In the genomic region with DNA sequence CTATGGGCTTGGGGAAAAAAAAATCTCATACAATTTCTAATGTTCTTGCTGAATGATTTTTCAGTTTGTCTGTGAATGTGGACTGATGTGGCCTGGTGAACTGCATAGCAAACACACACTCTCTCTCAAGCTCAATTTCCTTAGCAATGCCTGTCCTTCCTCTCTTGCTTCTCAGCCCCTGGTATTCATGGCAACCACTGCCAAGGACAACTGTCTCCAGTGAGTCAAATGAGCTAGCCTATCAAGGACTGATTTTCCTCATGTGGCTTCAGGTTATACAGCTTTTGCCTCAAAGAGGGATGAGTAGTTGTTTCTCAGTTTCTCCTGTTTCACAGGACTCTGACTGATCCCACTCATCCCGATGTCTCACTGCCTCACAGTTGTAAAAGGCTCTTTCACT, we compare ENCODE assay signal across 31 mouse cellular contexts. TPM values are rescaled to one million over a fixed set of nuclear protein-coding genes. Genes with fewer than 3 reads are reported as not detected.
DNase-seq lines count a peak whose midpoint lies in the region; ATAC-seq lines count a peak whose summit lies in the region.
"Had no signal": no experiment of that assay in that cellular context is flagged by ENCODE, and none has a peak within 500 bp of the region (broad histone marks: within the 10 kb centered on the region; RNA-seq: fewer than 3 reads in every experiment).

No protein-coding gene starts in this region.

- no peaks in the 10 kb centered on the region for H3K9me3 ChIP-seq in midbrain, embryonic 15.5 days
- H3K9me3 ChIP-seq: heart, embryonic 13.5 days; hindbrain, embryonic 10.5 days; hindbrain, embryonic 15.5 days; kidney, embryonic 15.5 days; limb, embryonic 12.5 days; neural tube, embryonic 12.5 days had no signal

- H3K27ac ChIP-seq in midbrain, embryonic 15.5 days = no peak overlapping the region
- H3K27ac ChIP-seq: gastrocnemius, adult 2 months; heart, adult 2 months; heart, embryonic 13.5 days; hindbrain, embryonic 10.5 days; hindbrain, embryonic 15.5 days; kidney, embryonic 15.5 days; limb, embryonic 12.5 days; neural tube, embryonic 12.5 days; stomach, postnatal 0 days had no signal

- peak; percentile 56 to 82 for DNase-seq in adrenal gland, adult (ENCODE audit: inconsistent age in 2 of 2, low spot score in 1 of 2)
- DNase-seq in adrenal gland, postnatal 14 days = peak; percentile 74
- peak; percentile 29 for DNase-seq in brain, adult 2 months (ENCODE audit: low read depth, low spot score)
- no peak for DNase-seq in embryo, embryonic 10 days (ENCODE audit: low spot score)
- DNase-seq in left cerebral cortex, postnatal 25 days (ENCODE audit: low spot score in 2 of 2) = no peak
- DNase-seq: B cell, adult 2 months; cerebellum, adult 2 months; cerebellum, postnatal 25 days; gastrocnemius, adult 2 months; gastrocnemius, postnatal 36 days; heart, adult 2 months; heart, postnatal 10 days; kidney, adult 11 months; kidney, postnatal 25 days; lung, postnatal 36 days; right cerebral cortex, postnatal 4 days; thymus, adult 2 months; thymus, postnatal 36 days had no signal

- WGBS in midbrain, embryonic 15.5 days = 93% methylated on average over 1 of the region's 1 CpGs

- H3K36me3 ChIP-seq in midbrain, embryonic 15.5 days (replicated peaks) = no peaks in the 10 kb centered on the region
- H3K36me3 ChIP-seq: heart, embryonic 13.5 days; hindbrain, embryonic 10.5 days; hindbrain, embryonic 15.5 days; kidney, embryonic 15.5 days; limb, embryonic 12.5 days; neural tube, embryonic 12.5 days had no signal

- peaks cover 7% of the 10 kb centered on the region for H3K4me1 ChIP-seq in midbrain, embryonic 15.5 days

- intact Hi-C loops in left cerebral cortex, postnatal 25 days (cut with DNase I) = no loop called here

- H3K9ac ChIP-seq in midbrain, embryonic 15.5 days = no peak overlapping the region
- H3K9ac ChIP-seq: heart, embryonic 13.5 days; hindbrain, embryonic 15.5 days; kidney, embryonic 15.5 days; limb, embryonic 12.5 days; neural tube, embryonic 12.5 days had no signal

- no peak overlapping the region for H3K4me2 ChIP-seq in midbrain, embryonic 15.5 days
- H3K4me2 ChIP-seq: heart, embryonic 13.5 days; hindbrain, embryonic 15.5 days; kidney, embryonic 15.5 days; limb, embryonic 12.5 days; neural tube, embryonic 12.5 days had no signal

- peaks cover 18% of the 10 kb centered on the region for H3K27me3 ChIP-seq in midbrain, embryonic 15.5 days (replicated peaks)
- H3K27me3 ChIP-seq: neural tube, embryonic 12.5 days had no signal

- no peak overlapping the region for H3K4me3 ChIP-seq in midbrain, embryonic 15.5 days
- H3K4me3 ChIP-seq: gastrocnemius, adult 2 months; heart, adult 2 months; heart, embryonic 13.5 days; hindbrain, embryonic 10.5 days; hindbrain, embryonic 15.5 days; kidney, embryonic 15.5 days; limb, embryonic 12.5 days; neural tube, embryonic 12.5 days had no signal

- ATAC-seq in activated CD4-positive, CD25-positive, alpha-beta regulatory T cell, adult 4 months = no peak
- no peak for ATAC-seq in midbrain, embryonic 15.5 days (replicated peaks)
- ATAC-seq: forebrain, embryonic 14.5 days; inflammation-experienced regulatory T-cells, adult 6 months; midbrain, embryonic 16.5 days had no signal

RNA-seq across cellular contexts. Expression of a gene that starts 3.2 kb away (rescaled TPM):
- 73.6 and 76.9 TPM in 2 replicates for total RNA-seq in adrenal gland, postnatal 14 days (2021)
- 100 to 1,000 TPM; 176 to 203 TPM for polyA plus RNA-seq in activated CD4-positive, CD25-positive, alpha-beta regulatory T cell, adult 4 months (2017; shearing (Covaris generic))
- polyA plus RNA-seq in midbrain, embryonic 15.5 days (2015; fragmentation: Nextera tagmentation; extraction: Ambion mirVana) = 120 and 125 TPM in 2 replicates
- total RNA-seq in left cerebral cortex, postnatal 25 days (2021) = 10 to 100 TPM; 68.0 to 68.5 TPM

RNA-seq across cellular contexts. Expression of a gene that starts 5.8 kb away (rescaled TPM):
- 31.8 and 35.1 TPM in 2 replicates for total RNA-seq in adrenal gland, postnatal 14 days (2021)
- polyA plus RNA-seq in activated CD4-positive, CD25-positive, alpha-beta regulatory T cell, adult 4 months (2017; shearing (Covaris generic)) = 10 to 100 TPM in 1 of 2 experiments, 1 to 10 TPM in 1; 8.4 to 10.6 TPM
- 15.8 and 17.0 TPM in 2 replicates for polyA plus RNA-seq in midbrain, embryonic 15.5 days (2015; fragmentation: Nextera tagmentation; extraction: Ambion mirVana)
- total RNA-seq in left cerebral cortex, postnatal 25 days (2021) = 10 to 100 TPM; 15.0 to 15.1 TPM

RNA-seq across cellular contexts. Expression of a gene that starts 49.2 kb away (rescaled TPM):
- total RNA-seq in adrenal gland, postnatal 14 days (2021) = 0.22 and 0.34 TPM in 2 replicates
- not detected for polyA plus RNA-seq in activated CD4-positive, CD25-positive, alpha-beta regulatory T cell, adult 4 months (2017; shearing (Covaris generic))
- 0.23 and 0.37 TPM in 2 replicates for polyA plus RNA-seq in midbrain, embryonic 15.5 days (2015; fragmentation: Nextera tagmentation; extraction: Ambion mirVana)
- total RNA-seq in left cerebral cortex, postnatal 25 days (2021) = under 1 TPM; 0.85 to 0.87 TPM
- polyA plus RNA-seq: inflammation-experienced regulatory T-cells, adult 6 months; spleen, adult 2 months had no signal

Comparison
In these comparisons a context has a peak if more than half of its experiments do, and no peak if none do; other contexts are left out.
1. DNase-seq: peak in adrenal gland, adult (2 of 2), adrenal gland, postnatal 14 days (single experiment) and brain, adult 2 months (single experiment); none in embryo, embryonic 10 days (single experiment) and left cerebral cortex, postnatal 25 days (0 of 2).